Comparison of ENCODE assay signal across 1 mouse cellular context in the genomic region with DNA sequence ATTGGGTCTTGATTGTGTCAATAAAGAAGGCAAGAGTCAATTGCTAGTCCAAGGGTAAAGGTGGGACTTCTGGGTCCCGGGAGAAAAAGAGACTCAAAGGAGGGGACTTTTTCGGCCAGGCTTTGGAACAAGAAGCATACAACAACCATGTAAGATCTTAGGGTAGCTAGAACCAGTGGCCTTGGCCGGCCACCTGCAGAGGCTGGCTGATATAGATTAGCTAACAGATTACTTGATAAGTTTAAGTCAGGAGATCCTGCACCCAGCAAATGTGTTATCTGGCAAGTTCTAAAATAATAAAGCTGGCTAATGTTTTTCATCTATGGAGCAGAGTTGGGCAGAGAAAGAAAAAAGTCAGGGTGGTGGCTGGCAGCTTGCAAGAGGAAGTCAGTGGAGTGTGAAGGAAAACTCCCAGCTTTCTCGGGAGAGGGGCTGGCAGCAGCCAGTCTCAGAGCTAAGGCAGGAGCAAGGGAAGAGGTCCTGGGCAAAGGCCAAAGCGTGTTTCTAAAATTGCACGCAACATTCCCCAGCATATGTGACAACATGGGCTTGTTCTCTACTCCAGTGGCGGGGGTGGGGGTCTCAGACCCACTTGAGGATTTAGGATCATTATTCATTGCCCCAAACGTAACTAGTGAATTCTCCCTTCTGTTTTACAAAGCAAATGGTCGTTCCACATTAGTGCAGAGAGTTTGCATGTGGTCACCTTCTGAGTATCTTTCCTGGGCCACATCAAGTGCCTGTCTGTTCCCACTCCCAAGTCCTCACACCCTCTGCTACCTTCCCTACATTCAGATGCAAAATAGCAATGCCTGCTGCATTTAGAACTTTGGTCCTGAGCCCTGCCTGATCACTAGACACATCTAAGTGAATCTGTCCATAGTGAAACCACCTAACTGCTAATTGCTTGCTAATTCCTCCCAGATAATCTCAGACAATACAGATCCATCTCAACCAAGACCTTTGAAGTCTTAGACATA.
TF ChIP-seq lines count a peak whose summit lies in the region.

No protein-coding gene starts in this region.

TF ChIP-seq in CH12.LX, 34 proteins besides CTCF, POLR2A, EP300 and RAD21 (continued from another document):
- TF ChIP-seq MXI1 (IDR thresholded peaks at IDR 0.05; ENCODE audit: low read depth, low read length): no peak
- no peak for TF ChIP-seq NRF1 (IDR thresholded peaks at IDR 0.05; ENCODE audit: low read depth, low read length)
- TF ChIP-seq BHLHE40 (IDR thresholded peaks at IDR 0.05; ENCODE audit: low read depth, low read length): 0 out of 2 replicates have a peak, but pooled peaks have one; percentile 6
- TF ChIP-seq SIN3A (IDR thresholded peaks at IDR 0.05; ENCODE audit: low read length): no peak
- TF ChIP-seq TCF12 (IDR thresholded peaks at IDR 0.05; ENCODE audit: low read depth, low read length): no peak
